Mouse (Mus musculus): ENCODE measurements around the gene Tmem8b. TPM values are rescaled to one million over a fixed set of nuclear protein-coding genes. Genes with fewer than 3 reads are reported as not detected.

Gene Tmem8b
- polyA plus RNA-seq, 1 experiment from 2014 or later = 16.2 TPM

- H3K9ac ChIP-seq (replicated peaks) = peak overlapping the region; percentile 93
- H3K4me2 ChIP-seq (replicated peaks) = peak overlapping the region; percentile 92
- peak overlapping the region; percentile 85 for H3K4me3 ChIP-seq
- ATAC-seq (replicated peaks) = peak; percentile 68
- no peaks in the 10 kb centered on the region for H3K27me3 ChIP-seq
- under 1% methylated on average over 22 of the region's 25 CpGs for WGBS
- H3K9me3 ChIP-seq = no peaks in the 10 kb centered on the region
- H3K36me3 ChIP-seq = peaks cover 5% of the 10 kb centered on the region; the same call in 1 of the 2 replicates
- H3K27ac ChIP-seq (replicated peaks) = peak overlapping the region; percentile 36
- peaks cover 36% of the 10 kb centered on the region for H3K4me1 ChIP-seq
Measured at GRCm38 (mm10) chr4:43669428-43669794, 640 bp downstream of the Tmem8b start.

GRCm38 (mm10) chr4:43672070-43672469 lies 3.3 kb downstream of the Tmem8b start:
- Histone ChIP-seq H3K36me3 (peaks cover 28% of the 10 kb centered on the region), H3K4me1 (peaks cover 36% of the 10 kb centered on the region), H3K4me3 (no peak overlapping the region), H3K27ac (replicated peaks) (no peak overlapping the region), H3K4me2 (replicated peaks) (peak overlapping the region; percentile 92), H3K9ac (replicated peaks) (no peak overlapping the region), H3K9me3 (no peaks in the 10 kb centered on the region), H3K27me3 (no peaks in the 10 kb centered on the region)
- WGBS = 2% methylated on average over 2 of the region's 2 CpGs
- no peak for ATAC-seq (replicated peaks)

GRCm38 (mm10) chr4:43673703-43674102 lies 4.9 kb downstream of the Tmem8b start:
- Histone ChIP-seq H3K4me1 (peaks cover 33% of the 10 kb centered on the region), H3K9me3 (no peaks in the 10 kb centered on the region), H3K27me3 (no peaks in the 10 kb centered on the region), H3K36me3 (peaks cover 45% of the 10 kb centered on the region), H3K9ac (replicated peaks) (no peak overlapping the region), H3K27ac (replicated peaks) (no peak overlapping the region), H3K4me3 (no peak overlapping the region), H3K4me2 (replicated peaks) (no peak overlapping the region)
- 80% methylated on average over 8 of the region's 8 CpGs for WGBS
- ATAC-seq (replicated peaks) = no peak

- Histone ChIP-seq H3K36me3 (peaks cover 56% of the 10 kb centered on the region), H3K4me2 (replicated peaks) (no peak overlapping the region), H3K4me1 (peaks cover 27% of the 10 kb centered on the region), H3K4me3 (no peak overlapping the region), H3K27me3 (no peaks in the 10 kb centered on the region), H3K9ac (replicated peaks) (no peak overlapping the region), H3K27ac (replicated peaks) (no peak overlapping the region), H3K9me3 (no peaks in the 10 kb centered on the region)
- WGBS = 80% methylated on average over 5 of the region's 5 CpGs
- ATAC-seq (replicated peaks) = no peak
Measured at GRCm38 (mm10) chr4:43674974-43675373, 6.2 kb downstream of the Tmem8b start.

- Histone ChIP-seq H3K27me3 (no peaks in the 10 kb centered on the region), H3K4me2 (replicated peaks) (no peak overlapping the region), H3K27ac (replicated peaks) (no peak overlapping the region), H3K9me3 (no peaks in the 10 kb centered on the region), H3K9ac (replicated peaks) (no peak overlapping the region), H3K36me3 (peaks cover 60% of the 10 kb centered on the region), H3K4me3 (no peak overlapping the region), H3K4me1 (peaks cover 20% of the 10 kb centered on the region)
- 72% methylated on average over 4 of the region's 4 CpGs for WGBS
- ATAC-seq (replicated peaks) = no peak
Measured at GRCm38 (mm10) chr4:43675608-43676007, 6.8 kb downstream of the Tmem8b start.

GRCm38 (mm10) chr4:43678541-43678940 lies 9.8 kb downstream of the Tmem8b start:
- no peaks in the 10 kb centered on the region for H3K9me3 ChIP-seq
- H3K27ac ChIP-seq (replicated peaks) = no peak overlapping the region
- WGBS = 84% methylated on average over 6 of the region's 6 CpGs
- H3K4me1 ChIP-seq = no peaks in the 10 kb centered on the region
- no peaks in the 10 kb centered on the region for H3K27me3 ChIP-seq
- H3K36me3 ChIP-seq = peaks cover 87% of the 10 kb centered on the region
- no peak overlapping the region for H3K4me3 ChIP-seq
- no peak for ATAC-seq (replicated peaks)
- no peak overlapping the region for H3K4me2 ChIP-seq (replicated peaks)
- H3K9ac ChIP-seq (replicated peaks) = no peak overlapping the region

- H3K4me3 ChIP-seq = no peak overlapping the region
Measured at GRCm38 (mm10) chr4:43679416-43680043, 10.8 kb downstream of the Tmem8b start.

GRCm38 (mm10) chr4:43690021-43690420 lies 21.2 kb downstream of the Tmem8b start:
- 92% methylated on average over 17 of the region's 17 CpGs for WGBS
- no peak for ATAC-seq (replicated peaks)
- H3K4me2 ChIP-seq (replicated peaks) = no peak overlapping the region

More at GRCm38 (mm10) chr4:43679416-43680043, 10.8 kb downstream of the Tmem8b start:
- no peak for ATAC-seq (replicated peaks)
- WGBS = 93% methylated on average over 7 of the region's 7 CpGs
- Histone ChIP-seq H3K9ac (replicated peaks) (no peak overlapping the region), H3K27me3 (no peaks in the 10 kb centered on the region), H3K4me2 (replicated peaks) (no peak overlapping the region), H3K27ac (replicated peaks) (no peak overlapping the region), H3K9me3 (no peaks in the 10 kb centered on the region), H3K4me1 (no peaks in the 10 kb centered on the region), H3K36me3 (peaks cover 89% of the 10 kb centered on the region)

GRCm38 (mm10) chr4:43691026-43691425 lies 22.3 kb downstream of the Tmem8b start:
- H3K9ac ChIP-seq (replicated peaks) = no peak overlapping the region
- WGBS = 88% methylated on average over 5 of the region's 5 CpGs

More at GRCm38 (mm10) chr4:43690021-43690420, 21.2 kb downstream of the Tmem8b start:
- Histone ChIP-seq H3K27ac (replicated peaks) (no peak overlapping the region), H3K27me3 (no peaks in the 10 kb centered on the region), H3K36me3 (peaks cover 52% of the 10 kb centered on the region), H3K9me3 (no peaks in the 10 kb centered on the region), H3K4me1 (no peaks in the 10 kb centered on the region), H3K4me3 (no peak overlapping the region), H3K9ac (replicated peaks) (no peak overlapping the region)

GRCm38 (mm10) chr4:43693806-43694241 lies 25.1 kb downstream of the Tmem8b start:
- Histone ChIP-seq H3K27me3 (no peaks in the 10 kb centered on the region), H3K36me3 (peaks cover 19% of the 10 kb centered on the region), H3K27ac (replicated peaks) (no peak overlapping the region), H3K4me2 (replicated peaks) (no peak overlapping the region), H3K4me1 (no peaks in the 10 kb centered on the region), H3K9ac (replicated peaks) (no peak overlapping the region), H3K4me3 (no peak overlapping the region), H3K9me3 (no peaks in the 10 kb centered on the region)
- 80% methylated on average over 5 of the region's 5 CpGs for WGBS
- ATAC-seq (replicated peaks) = no peak

More at GRCm38 (mm10) chr4:43691026-43691425, 22.3 kb downstream of the Tmem8b start:
- H3K4me1 ChIP-seq = no peaks in the 10 kb centered on the region
- peaks cover 42% of the 10 kb centered on the region for H3K36me3 ChIP-seq
- no peak overlapping the region for H3K4me2 ChIP-seq (replicated peaks)
- no peaks in the 10 kb centered on the region for H3K9me3 ChIP-seq
- no peak overlapping the region for H3K4me3 ChIP-seq
- ATAC-seq (replicated peaks) = no peak
- no peaks in the 10 kb centered on the region for H3K27me3 ChIP-seq
- no peak overlapping the region for H3K27ac ChIP-seq (replicated peaks)

- peaks cover 11% of the 10 kb centered on the region for H3K36me3 ChIP-seq
- H3K4me3 ChIP-seq = no peak overlapping the region
- ATAC-seq (replicated peaks) = no peak
- no peaks in the 10 kb centered on the region for H3K9me3 ChIP-seq
- no peaks in the 10 kb centered on the region for H3K27me3 ChIP-seq
- H3K4me2 ChIP-seq (replicated peaks) = no peak overlapping the region
- H3K27ac ChIP-seq (replicated peaks) = no peak overlapping the region
- 90% methylated on average over 1 of the region's 1 CpGs for WGBS
- H3K9ac ChIP-seq (replicated peaks) = no peak overlapping the region
- H3K4me1 ChIP-seq = no peaks in the 10 kb centered on the region
Measured at GRCm38 (mm10) chr4:43694439-43695248, 25.9 kb downstream of the Tmem8b start.

GRCm38 (mm10) chr4:43695249-43695671 lies 26.5 kb downstream of the Tmem8b start:
- Histone ChIP-seq H3K27ac (replicated peaks) (no peak overlapping the region), H3K4me3 (no peak overlapping the region), H3K9ac (replicated peaks) (no peak overlapping the region), H3K4me1 (no peaks in the 10 kb centered on the region), H3K9me3 (no peaks in the 10 kb centered on the region), H3K27me3 (no peaks in the 10 kb centered on the region), H3K36me3 (0 out of 2 replicates have a peak, but pooled peaks cover 6% of the 10 kb centered on the region), H3K4me2 (replicated peaks) (no peak overlapping the region)
- no peak for ATAC-seq (replicated peaks)
- WGBS = 25% methylated on average over 9 of the region's 9 CpGs
